Mouse (Mus musculus) hindbrain, embryonic 15.5 days (tissue): ENCODE data around the gene Phf7. TPM values are rescaled to one million over a fixed set of nuclear protein-coding genes. Genes with fewer than 3 reads are reported as not detected.

Source experiments
- ATAC-seq: fragments of 200-750 bp; cut with Nextera tagmentation; 2 replicates; pipeline ENCODE4 v1.8.0; 2017; ENCODE audit warnings: low read depth, moderate number of reproducible peaks, moderate TSS enrichment; ENCODE audit not compliant: low FRiP score
- H3K27ac ChIP-seq: fragments of 300-500 bp; sonication (generic); replicated peaks from 2 replicates; pipeline ENCODE4 v1.5.1; 2015; ENCODE audit warnings: mild to moderate bottlenecking, inconsistent platforms
- H3K27me3 ChIP-seq: fragments of 300-500 bp; sonication (generic); 2 replicates; pipeline ENCODE4 v1.6.1; 2015; ENCODE audit warnings: control low read depth, inconsistent platforms
- H3K36me3 ChIP-seq: fragments of 300-500 bp; sonication (generic); 2 replicates; pipeline ENCODE4 v1.6.1; 2015; ENCODE audit warnings: control low read depth, inconsistent platforms
- H3K4me1 ChIP-seq: fragments of 300-500 bp; sonication (generic); replicated peaks from 2 replicates; pipeline ENCODE4 v1.6.1; 2015; ENCODE audit warnings: control low read depth, inconsistent platforms
- H3K4me2 ChIP-seq: fragments of 300-500 bp; sonication (generic); 2 replicates; pipeline ENCODE4 v1.6.1; 2015; ENCODE audit warnings: moderate library complexity, mild to moderate bottlenecking, inconsistent platforms
- H3K4me3 ChIP-seq: fragments of 300-500 bp; sonication (generic); 2 replicates; pipeline ENCODE4 v1.5.1; 2015; ENCODE audit warnings: mild to moderate bottlenecking, inconsistent platforms
- H3K9ac ChIP-seq: fragments of 300-500 bp; sonication (generic); 2 replicates; pipeline ENCODE4 v1.6.1; 2015; ENCODE audit warnings: inconsistent platforms
- H3K9me3 ChIP-seq: fragments of 300-500 bp; sonication (generic); 2 replicates; pipeline ENCODE4 v1.6.1; 2016; ENCODE audit warnings: control low read depth, inconsistent platforms
- WGBS: fragments of 180-500 bp; shearing (Covaris S2); methylation state at CpG from one replicate; pipeline ENCODE4 v1.1.7; 2015; 5-methylcytosine and 5-hydroxymethylcytosine counted together
- polyA plus RNA-seq: library from polyadenylated mRNA; unstranded; fragments of >200 nt; fragmentation: Nextera tagmentation; extraction: Ambion mirVana; gene quantifications from 2 replicates; pipeline ENCODE4 v1.2.1, GENCODE M21; 2015

The Phf7 gene
- polyA plus RNA-seq, 1 experiment from 2014 or later: 8.9 TPM

DNA sequence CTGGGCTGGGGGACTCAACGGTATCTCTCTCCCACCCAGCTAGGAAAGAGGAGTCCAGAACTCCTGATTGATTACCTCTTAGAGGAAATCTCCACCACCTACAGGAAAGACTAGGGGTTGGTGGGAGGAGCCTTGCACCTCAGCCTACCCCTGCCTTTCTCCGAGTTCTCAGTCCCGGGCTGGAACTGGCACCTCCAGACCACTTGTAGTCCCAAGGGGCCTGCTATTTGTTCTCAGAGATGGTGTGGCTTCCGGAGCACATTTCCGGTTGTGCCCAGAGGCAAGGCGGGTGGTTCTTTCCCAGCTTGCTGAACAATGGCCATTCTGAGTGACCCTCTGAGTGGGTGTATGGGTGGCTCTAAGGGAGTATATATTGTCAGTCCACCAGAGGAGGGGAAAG, 22.9 kb downstream of the Phf7 start:
- no peaks in the 10 kb centered on the region for H3K9me3 ChIP-seq
- no peak overlapping the region for H3K4me3 ChIP-seq
- no peak overlapping the region for H3K9ac ChIP-seq
- no peak overlapping the region for H3K4me2 ChIP-seq
- H3K4me1 ChIP-seq: no peaks in the 10 kb centered on the region; the same call in 1 of the 2 replicates
- 72% methylated on average over 6 of the region's 6 CpGs for WGBS
- no peaks in the 10 kb centered on the region for H3K27me3 ChIP-seq
- H3K36me3 ChIP-seq: no peaks in the 10 kb centered on the region
- no peak for ATAC-seq
- H3K27ac ChIP-seq: no peak overlapping the region

DNA sequence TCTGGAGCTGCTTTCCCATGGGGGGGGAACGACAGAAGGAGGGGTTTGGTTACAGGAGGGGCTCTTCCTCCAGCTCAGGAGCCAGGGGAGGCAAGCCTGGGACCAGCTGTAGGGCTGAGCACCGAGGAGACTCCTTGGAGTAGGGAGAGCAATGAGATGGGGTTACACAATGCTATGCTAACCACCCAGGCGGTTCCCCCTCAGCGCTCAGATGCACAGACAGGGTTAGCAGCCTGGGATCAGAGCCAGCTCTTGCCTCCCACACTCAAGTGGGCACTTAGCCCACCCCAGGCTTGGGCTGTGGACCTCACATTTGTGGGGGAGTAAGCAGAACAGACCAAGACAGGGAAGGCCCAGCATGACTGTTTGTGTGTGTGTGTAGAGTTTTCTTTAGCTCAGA, 24.1 kb downstream of the Phf7 start:
- WGBS: 46% methylated on average over 4 of the region's 4 CpGs
- no peak overlapping the region for H3K4me3 ChIP-seq
- H3K27ac ChIP-seq: peak overlapping the region; percentile 42; the same call in 1 of the 2 replicates

DNA sequence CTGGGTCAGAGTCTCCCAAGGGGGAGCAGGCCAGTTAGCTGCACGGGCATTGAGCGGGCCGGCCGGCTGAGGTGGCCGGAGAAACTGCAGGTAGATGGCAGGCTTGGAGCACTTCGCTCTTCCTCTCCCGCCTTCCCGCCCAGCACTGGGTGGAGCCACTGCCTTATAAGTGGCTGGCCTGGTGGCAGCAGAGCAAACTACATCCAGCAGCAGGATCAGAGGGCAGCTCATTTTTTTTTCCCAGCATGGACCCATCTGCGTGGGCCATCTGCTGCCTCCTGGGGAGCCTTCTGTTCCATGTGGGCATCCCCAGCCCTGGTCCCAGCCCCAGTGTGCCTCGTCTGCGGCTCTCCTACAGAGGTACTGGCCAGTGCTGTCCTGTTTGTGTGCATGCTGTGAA, 33.5 kb downstream of the Phf7 start, which contains the start of gene Sema3g:
TSS of gene Sema3g (plus strand) at position 195 of the 400 bp plus-strand sequence.
- no peak within 1 kb of the TSS for H3K9ac ChIP-seq
- 13% methylated on average over 11 of the region's 11 CpGs for WGBS
- no peak; the same call in 1 of the 2 replicates for ATAC-seq
- peaks cover 13% of the 10 kb centered on the region for H3K4me1 ChIP-seq
- H3K4me3 ChIP-seq: no peak within 1 kb of the TSS
- H3K27me3 ChIP-seq: no peaks in the 10 kb centered on the region
- H3K9me3 ChIP-seq: no peaks in the 10 kb centered on the region
- no peaks in the 10 kb centered on the region for H3K36me3 ChIP-seq
- peak within 1 kb of the TSS; percentile 25 for H3K4me2 ChIP-seq
- no peak within 1 kb of the TSS; the same call in 1 of the 2 replicates for H3K27ac ChIP-seq

More for the DNA sequence above, 24.1 kb downstream of the Phf7 start:
- Histone ChIP-seq H3K4me1 (no peaks in the 10 kb centered on the region; the same call in 1 of the 2 replicates), H3K9ac (no peak overlapping the region), H3K36me3 (no peaks in the 10 kb centered on the region), H3K9me3 (no peaks in the 10 kb centered on the region), H3K27me3 (no peaks in the 10 kb centered on the region), H3K4me2 (no peak overlapping the region)
- ATAC-seq: peak; percentile 70

DNA sequence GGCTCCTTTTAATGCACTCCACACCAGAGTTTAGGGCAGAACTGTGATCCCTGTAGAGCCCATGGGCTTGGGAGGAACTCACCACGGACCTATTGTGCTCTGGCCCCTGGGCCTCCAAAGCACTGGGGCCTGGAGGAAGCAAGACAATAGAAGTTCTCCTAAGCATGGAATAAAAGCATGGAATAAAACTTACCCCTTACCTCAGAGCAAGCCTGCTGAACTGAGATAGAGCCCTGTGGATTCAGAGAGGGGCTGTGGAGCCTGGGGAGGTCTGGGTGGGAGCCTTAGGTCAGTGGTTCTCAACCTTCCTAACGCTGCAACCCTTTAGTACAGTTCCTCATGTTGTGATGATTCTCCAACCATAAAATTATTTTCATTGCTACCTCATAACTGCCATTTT, 34.3 kb downstream of the Phf7 start, which contains the start of gene Nisch:
TSS of gene Nisch (minus strand) at position 101 of the 400 bp plus-strand sequence.
- H3K4me3 ChIP-seq: no peak within 1 kb of the TSS
- H3K4me2 ChIP-seq: peak within 1 kb of the TSS; percentile 25
- H3K27me3 ChIP-seq: no peaks in the 10 kb centered on the region
- 67% methylated on average over 2 of the region's 2 CpGs for WGBS
- no peak within 1 kb of the TSS for H3K9ac ChIP-seq
- ATAC-seq: no peak
- no peaks in the 10 kb centered on the region for H3K36me3 ChIP-seq
- H3K27ac ChIP-seq: no peak within 1 kb of the TSS; the same call in 1 of the 2 replicates
- peaks cover 13% of the 10 kb centered on the region for H3K4me1 ChIP-seq
- no peaks in the 10 kb centered on the region for H3K9me3 ChIP-seq

DNA sequence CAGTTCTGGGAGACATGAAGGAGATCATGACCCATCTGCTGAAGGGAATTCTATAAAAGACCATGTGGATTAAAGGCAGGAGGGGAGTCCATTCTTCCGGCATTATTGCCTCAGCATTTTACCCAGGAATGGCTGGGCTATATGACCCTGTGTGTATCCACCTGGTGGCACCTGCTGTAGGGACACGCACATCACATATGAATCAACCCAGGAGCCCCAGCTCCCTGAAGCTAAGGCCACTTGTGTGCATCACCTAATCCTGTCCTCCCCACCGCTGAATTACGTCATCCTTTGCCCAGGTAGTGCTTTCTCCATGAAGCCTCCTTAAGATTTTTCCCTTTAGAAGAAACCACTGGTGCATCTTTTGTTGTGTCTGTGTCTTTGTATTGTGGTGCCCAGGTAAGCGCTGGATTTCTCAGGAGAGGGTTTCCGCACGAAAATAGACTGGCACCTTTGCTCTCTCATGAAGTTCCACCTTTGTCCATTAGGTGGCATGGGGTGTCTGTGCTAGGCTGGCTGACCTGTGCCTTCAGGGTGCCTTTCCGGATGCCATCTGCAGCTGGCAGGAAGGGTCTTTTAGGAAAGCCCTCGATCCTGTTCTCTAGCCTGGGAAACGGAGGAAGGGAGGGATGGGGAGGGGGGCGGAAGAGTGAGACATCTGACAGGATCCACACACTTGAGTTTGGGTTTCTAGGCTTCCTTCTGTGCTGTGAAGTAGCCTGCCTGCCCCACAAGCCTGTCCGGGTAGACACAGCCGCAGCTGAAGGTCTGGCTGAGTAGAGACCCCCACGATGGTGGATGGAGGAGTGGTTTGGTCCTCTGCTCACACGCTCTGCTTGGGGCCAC, 35.7 kb downstream of the Phf7 start:
- Histone ChIP-seq H3K9ac (no peak overlapping the region; the same call in 1 of the 2 replicates), H3K9me3 (no peaks in the 10 kb centered on the region), H3K4me1 (peaks cover 13% of the 10 kb centered on the region), H3K36me3 (no peaks in the 10 kb centered on the region), H3K4me2 (peak overlapping the region; percentile 15; the same call in 1 of the 2 replicates), H3K4me3 (no peak overlapping the region), H3K27me3 (no peaks in the 10 kb centered on the region), H3K27ac (no peak overlapping the region)
- 34% methylated on average over 15 of the region's 15 CpGs for WGBS
- peak; percentile 77 for ATAC-seq

DNA sequence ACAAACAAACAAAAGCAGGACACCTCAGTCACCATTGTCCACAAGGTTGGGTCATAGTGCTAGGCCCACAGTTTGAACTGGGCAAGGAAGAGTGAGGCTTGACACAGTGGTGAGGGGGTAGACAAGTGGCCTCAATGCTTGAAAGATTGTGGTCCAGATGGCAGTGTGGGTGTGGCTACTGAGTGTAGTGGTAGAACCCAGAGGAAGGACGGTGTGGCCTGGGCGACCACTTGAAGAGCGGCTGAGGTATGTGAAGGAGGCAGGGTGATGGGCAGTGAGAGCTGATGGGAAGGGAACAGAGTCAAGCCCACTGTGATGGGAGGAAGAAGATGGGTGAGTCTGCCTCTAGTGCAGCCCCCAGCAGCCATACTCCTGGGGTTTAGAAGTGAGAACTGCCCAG, 36.4 kb downstream of the Phf7 start:
- H3K36me3 ChIP-seq: no peaks in the 10 kb centered on the region
- H3K27me3 ChIP-seq: no peaks in the 10 kb centered on the region
- H3K9ac ChIP-seq: no peak overlapping the region
- H3K27ac ChIP-seq: no peak overlapping the region
- no peak overlapping the region for H3K4me3 ChIP-seq
- no peaks in the 10 kb centered on the region for H3K9me3 ChIP-seq
- WGBS: 89% methylated on average over 3 of the region's 3 CpGs
- H3K4me1 ChIP-seq: peaks cover 13% of the 10 kb centered on the region
- no peak for ATAC-seq
- H3K4me2 ChIP-seq: no peak overlapping the region

DNA sequence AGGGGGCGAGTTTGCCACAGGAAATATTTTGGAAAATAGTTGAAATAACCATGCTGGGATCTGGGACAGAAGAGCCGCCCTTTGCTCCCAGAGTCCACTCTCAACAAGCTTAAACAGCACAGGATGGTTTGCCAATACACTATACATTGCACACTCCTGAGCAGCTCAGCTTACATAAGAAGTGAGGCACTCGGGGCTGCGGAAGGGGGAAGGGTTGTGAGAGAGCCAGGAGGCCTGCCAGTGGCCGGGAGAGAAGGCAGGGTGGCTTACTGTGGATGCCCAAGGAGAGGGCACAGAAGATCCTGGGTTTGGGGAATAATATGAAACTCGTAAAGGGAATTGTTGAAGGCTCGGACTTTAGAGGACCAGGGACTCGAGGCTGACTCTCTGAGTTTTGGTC, 37.2 kb downstream of the Phf7 start:
- H3K9me3 ChIP-seq: no peaks in the 10 kb centered on the region
- H3K9ac ChIP-seq: no peak overlapping the region
- no peak for ATAC-seq
- WGBS: 69% methylated on average over 8 of the region's 8 CpGs
- no peaks in the 10 kb centered on the region for H3K27me3 ChIP-seq
- H3K36me3 ChIP-seq: no peaks in the 10 kb centered on the region
- H3K4me3 ChIP-seq: no peak overlapping the region
- H3K4me2 ChIP-seq: no peak overlapping the region
- H3K27ac ChIP-seq: no peak overlapping the region
- H3K4me1 ChIP-seq: peaks cover 13% of the 10 kb centered on the region

DNA sequence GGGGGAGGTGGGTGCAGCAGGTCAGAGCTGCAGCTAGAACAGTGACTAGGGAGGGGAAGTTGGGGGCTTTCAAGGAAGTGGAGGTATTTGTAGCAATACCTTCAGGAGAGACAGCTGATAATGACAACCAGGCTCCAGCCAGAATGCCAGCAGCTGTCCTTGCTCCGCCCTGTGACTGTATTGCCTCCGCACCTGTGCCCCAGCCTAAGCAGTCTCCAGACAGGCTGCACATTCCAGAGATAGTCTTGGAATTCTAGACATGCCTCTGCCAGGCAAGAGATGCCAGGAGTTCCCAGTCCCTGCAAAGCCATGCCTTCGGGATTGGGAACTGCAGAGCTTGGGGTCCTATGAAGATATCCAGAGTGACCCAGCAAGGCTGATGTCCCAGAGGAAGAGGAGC, 38.6 kb downstream of the Phf7 start:
- Histone ChIP-seq H3K36me3 (no peaks in the 10 kb centered on the region), H3K4me3 (no peak overlapping the region), H3K4me1 (peaks cover 10% of the 10 kb centered on the region), H3K9ac (no peak overlapping the region), H3K27ac (no peak overlapping the region), H3K4me2 (no peak overlapping the region), H3K9me3 (no peaks in the 10 kb centered on the region), H3K27me3 (no peaks in the 10 kb centered on the region)
- no peak for ATAC-seq
- WGBS: 94% methylated on average over 3 of the region's 3 CpGs

DNA sequence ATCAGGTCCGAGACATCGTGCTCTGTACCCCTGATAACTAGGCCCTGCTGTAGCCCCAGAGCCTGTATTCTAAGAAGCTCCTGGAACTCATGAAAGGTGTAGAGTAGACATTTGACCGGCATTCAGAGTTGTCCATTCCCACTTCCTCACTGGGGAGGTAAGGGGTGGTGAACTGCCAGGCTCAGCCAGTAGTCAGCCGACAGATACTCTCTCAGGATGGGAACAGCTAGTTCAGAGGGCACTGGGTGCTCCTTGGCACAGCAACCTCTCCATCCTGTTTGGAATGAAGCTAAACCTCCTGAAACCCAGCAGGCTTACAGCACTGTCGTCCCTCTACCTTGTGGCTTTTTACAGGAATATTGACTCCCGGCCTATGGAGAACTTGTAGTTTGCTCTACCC, 39.3 kb downstream of the Phf7 start:
- 89% methylated on average over 6 of the region's 6 CpGs for WGBS
- H3K4me1 ChIP-seq: peaks cover 14% of the 10 kb centered on the region
- no peak for ATAC-seq
- H3K4me3 ChIP-seq: no peak overlapping the region
- H3K36me3 ChIP-seq: no peaks in the 10 kb centered on the region
- no peak overlapping the region for H3K27ac ChIP-seq
- H3K4me2 ChIP-seq: no peak overlapping the region
- H3K9me3 ChIP-seq: no peaks in the 10 kb centered on the region
- no peaks in the 10 kb centered on the region for H3K27me3 ChIP-seq
- no peak overlapping the region for H3K9ac ChIP-seq

DNA sequence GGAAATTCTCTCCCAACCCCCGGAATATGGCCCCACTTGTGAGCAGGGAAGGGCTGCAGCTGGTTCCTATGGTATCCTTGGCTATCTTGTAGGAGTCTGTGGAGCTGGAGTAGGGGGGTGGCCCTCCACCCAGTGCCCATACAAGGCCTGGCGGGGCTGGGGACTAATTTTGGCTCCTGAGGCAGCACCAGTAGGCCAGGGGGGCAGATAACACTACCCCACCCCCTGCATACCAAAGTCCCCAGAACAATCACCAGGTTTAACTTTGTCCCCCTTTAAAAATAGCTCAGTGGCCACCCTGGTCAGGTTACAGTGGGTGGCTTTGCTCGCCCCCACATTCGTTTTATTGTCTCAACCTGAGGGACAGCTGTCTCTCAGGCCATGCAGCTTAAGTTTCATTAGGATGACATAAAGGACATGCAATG, 42.0 kb downstream of the Phf7 start:
- Histone ChIP-seq H3K4me3 (no peak overlapping the region), H3K9ac (no peak overlapping the region), H3K4me1 (peaks cover 22% of the 10 kb centered on the region), H3K4me2 (no peak overlapping the region), H3K36me3 (0 out of 2 replicates have a peak, but pooled peaks cover under 1% of the 10 kb centered on the region), H3K9me3 (no peaks in the 10 kb centered on the region), H3K27me3 (no peaks in the 10 kb centered on the region), H3K27ac (no peak overlapping the region)
- 87% methylated on average over 4 of the region's 4 CpGs for WGBS
- no peak for ATAC-seq

DNA sequence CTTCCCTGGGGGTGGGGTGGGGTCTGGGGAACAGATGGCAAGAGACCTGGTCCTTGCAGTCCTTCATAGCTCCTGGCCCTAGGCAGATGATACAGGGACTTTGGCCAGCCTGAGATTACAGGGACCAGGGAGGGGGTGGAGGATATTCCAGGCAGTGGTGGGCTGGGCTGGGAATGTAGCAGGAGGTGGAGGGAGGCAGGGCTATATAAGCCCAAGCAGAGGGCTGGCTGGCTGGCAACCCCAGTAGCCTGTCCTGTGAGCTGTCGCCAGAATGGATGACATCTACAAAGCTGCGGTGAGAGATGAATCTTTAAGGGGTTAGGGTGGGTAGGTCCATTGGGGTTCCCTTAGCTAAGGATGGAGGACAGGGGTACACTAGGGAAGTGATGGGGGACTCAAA, 43.0 kb downstream of the Phf7 start, which contains the start of gene Tnnc1:
TSS of gene Tnnc1 (plus strand) at position 229 of the 400 bp plus-strand sequence.
- WGBS: 93% methylated on average over 2 of the region's 2 CpGs
- H3K9me3 ChIP-seq: no peaks in the 10 kb centered on the region
- peaks cover 10% of the 10 kb centered on the region for H3K36me3 ChIP-seq
- H3K4me1 ChIP-seq: peaks cover 22% of the 10 kb centered on the region
- H3K4me3 ChIP-seq: peak within 1 kb of the TSS; percentile 88
- H3K9ac ChIP-seq: peak within 1 kb of the TSS; percentile 95; the same call in 1 of the 2 replicates
- peak within 1 kb of the TSS; percentile 88 for H3K4me2 ChIP-seq
- H3K27ac ChIP-seq: peak within 1 kb of the TSS; percentile 95
- H3K27me3 ChIP-seq: no peaks in the 10 kb centered on the region
- ATAC-seq: no peak

DNA sequence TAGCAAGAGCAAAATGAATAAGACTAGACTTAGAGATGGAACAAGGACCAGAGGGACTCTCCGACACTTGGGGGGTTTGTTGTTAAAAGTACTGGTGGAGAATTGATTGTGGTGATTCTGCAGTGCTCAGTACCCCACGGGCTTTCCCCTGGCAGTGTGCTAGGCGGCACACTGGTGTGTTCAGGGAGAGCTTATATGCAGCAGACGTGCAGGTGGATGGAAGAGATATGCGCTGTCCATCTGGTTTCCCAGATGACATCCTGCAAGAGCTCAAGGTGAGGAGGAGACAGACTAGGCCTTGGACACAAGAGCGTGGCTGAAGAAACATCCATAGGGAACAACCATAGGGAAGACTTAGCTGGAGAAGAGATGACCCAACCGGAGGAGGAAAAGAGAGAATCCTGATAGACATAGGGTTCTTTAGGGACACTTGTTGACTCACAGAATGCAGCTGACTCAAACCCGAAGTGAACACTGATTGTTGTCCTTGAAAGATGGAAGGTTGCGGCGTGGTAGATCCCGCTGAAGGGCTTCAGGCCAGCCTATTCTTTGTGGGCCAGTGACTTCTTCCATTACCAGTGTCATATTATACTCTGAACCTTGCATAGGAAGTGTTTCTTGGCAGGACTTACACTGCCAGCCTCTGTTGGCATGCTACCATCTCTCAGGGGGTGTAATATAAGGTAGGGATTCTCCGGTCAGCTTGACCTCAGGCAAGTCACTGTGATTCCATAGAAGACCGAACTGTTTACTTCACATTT, 43.9 kb downstream of the Phf7 start:
- Histone ChIP-seq H3K4me3 (peak overlapping the region; percentile 88), H3K9me3 (no peaks in the 10 kb centered on the region), H3K36me3 (peaks cover 19% of the 10 kb centered on the region), H3K27me3 (no peaks in the 10 kb centered on the region), H3K27ac (peak overlapping the region; percentile 95), H3K4me2 (peak overlapping the region; percentile 88), H3K9ac (peak overlapping the region; percentile 95), H3K4me1 (peaks cover 22% of the 10 kb centered on the region)
- 78% methylated on average over 13 of the region's 13 CpGs for WGBS
- peak; percentile 25 for ATAC-seq
